Mouse (Mus musculus) neural tube, embryonic 13.5 days (tissue): ENCODE measurements around the gene Emilin2. TPM values are rescaled to one million over a fixed set of nuclear protein-coding genes. Genes with fewer than 3 reads are reported as not detected.

Experiments used
- ATAC-seq: fragments of 200-750 bp; cut with Nextera tagmentation; 2 replicates; pipeline ENCODE4 v1.8.0; 2017; ENCODE audit warnings: low read depth, mild to moderate bottlenecking, moderate TSS enrichment, moderate library complexity
- H3K27ac ChIP-seq: fragments of 300-500 bp; sonication (generic); replicated peaks from 2 replicates; pipeline ENCODE4 v1.5.1; 2015; ENCODE audit warnings: moderate library complexity, mild to moderate bottlenecking, inconsistent platforms
- H3K27me3 ChIP-seq: fragments of 300-500 bp; sonication (generic); 2 replicates; pipeline ENCODE4 v1.6.1; 2015; ENCODE audit warnings: mild to moderate bottlenecking, inconsistent platforms
- H3K36me3 ChIP-seq: fragments of 300-500 bp; sonication (generic); 2 replicates; pipeline ENCODE4 v1.6.1; 2015; ENCODE audit warnings: mild to moderate bottlenecking, inconsistent platforms
- H3K4me1 ChIP-seq: fragments of 300-500 bp; sonication (generic); replicated peaks from 2 replicates; pipeline ENCODE4 v1.6.1; 2015; ENCODE audit warnings: inconsistent platforms
- H3K4me2 ChIP-seq: fragments of 300-500 bp; sonication (generic); 2 replicates; pipeline ENCODE4 v1.6.1; 2015; ENCODE audit warnings: inconsistent platforms, mild to moderate bottlenecking, moderate library complexity
- H3K4me3 ChIP-seq: fragments of 300-500 bp; sonication (generic); 2 replicates; pipeline ENCODE4 v1.5.1; 2015; ENCODE audit warnings: mild to moderate bottlenecking, inconsistent platforms
- H3K9ac ChIP-seq: fragments of 300-500 bp; sonication (generic); 2 replicates; pipeline ENCODE4 v1.6.1; 2015; ENCODE audit warnings: moderate library complexity, mild to moderate bottlenecking, inconsistent platforms
- H3K9me3 ChIP-seq: fragments of 300-500 bp; sonication (generic); 2 replicates; pipeline ENCODE4 v1.6.1; 2016; ENCODE audit warnings: inconsistent platforms
- WGBS: fragments of 180-500 bp; shearing (Covaris S2); methylation state at CpG from one replicate; pipeline ENCODE4 v1.1.7; 2015; 5-methylcytosine and 5-hydroxymethylcytosine counted together
- polyA plus RNA-seq: library from polyadenylated mRNA; unstranded; fragments of >200 nt; fragmentation: Nextera tagmentation; extraction: Ambion mirVana; gene quantifications from 2 replicates; pipeline ENCODE4 v1.2.1, GENCODE M21; 2015

Gene Emilin2
- polyA plus RNA-seq, 1 experiment from 2014 or later: 2.0 TPM

DNA sequence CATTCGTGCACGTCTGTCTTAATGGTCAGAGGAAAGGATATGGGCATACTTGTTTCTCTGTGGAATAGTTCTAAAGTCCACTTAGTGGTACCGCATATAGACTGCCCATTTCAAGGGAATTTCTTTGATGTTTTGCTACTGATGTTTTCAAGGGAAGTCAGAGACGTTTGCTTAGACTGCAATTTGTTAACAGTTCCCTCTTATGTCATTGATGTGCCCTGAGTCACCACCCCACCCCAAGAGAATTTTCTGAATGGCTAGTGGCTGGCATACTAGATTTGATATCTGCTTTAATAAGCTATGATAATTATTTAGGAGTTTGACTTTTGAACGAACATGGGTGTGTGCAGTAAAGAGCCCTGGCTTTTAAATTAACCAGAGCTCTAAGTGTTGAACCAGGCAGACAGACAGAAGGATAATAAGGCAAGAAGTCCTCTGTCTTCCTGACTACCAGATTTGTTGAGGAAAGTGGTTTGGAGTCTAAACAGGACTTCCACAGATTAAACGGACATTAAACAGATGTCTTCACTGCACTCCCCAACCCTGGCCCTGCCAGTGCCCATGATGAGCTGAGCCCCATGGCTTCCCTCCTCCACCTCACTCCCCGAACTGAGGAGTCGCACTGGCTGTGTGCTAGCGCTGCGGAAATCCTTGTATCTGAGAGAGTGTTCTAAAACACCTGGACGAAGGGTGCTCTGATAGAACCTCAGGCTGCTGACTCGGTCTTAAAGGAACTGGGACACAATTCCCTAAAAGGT, 105.5 kb downstream of the Emilin2 start:
- Histone ChIP-seq H3K27me3 (no peaks in the 10 kb centered on the region), H3K9me3 (no peaks in the 10 kb centered on the region), H3K4me2 (no peak overlapping the region), H3K36me3 (no peaks in the 10 kb centered on the region), H3K9ac (no peak overlapping the region), H3K4me1 (peaks cover 6% of the 10 kb centered on the region), H3K4me3 (no peak overlapping the region), H3K27ac (no peak overlapping the region)
- no peak for ATAC-seq
- WGBS: 88% methylated on average over 12 of the region's 12 CpGs

GRCm38 (mm10) chr17:71204809-71205091, 107.0 kb downstream of the Emilin2 start:
- Histone ChIP-seq H3K27ac (no peak overlapping the region), H3K36me3 (no peaks in the 10 kb centered on the region), H3K9ac (no peak overlapping the region), H3K4me2 (no peak overlapping the region), H3K9me3 (no peaks in the 10 kb centered on the region), H3K27me3 (no peaks in the 10 kb centered on the region), H3K4me1 (peaks cover 6% of the 10 kb centered on the region), H3K4me3 (no peak overlapping the region)
- WGBS: 90% methylated on average over 6 of the region's 6 CpGs
- no peak for ATAC-seq

DNA sequence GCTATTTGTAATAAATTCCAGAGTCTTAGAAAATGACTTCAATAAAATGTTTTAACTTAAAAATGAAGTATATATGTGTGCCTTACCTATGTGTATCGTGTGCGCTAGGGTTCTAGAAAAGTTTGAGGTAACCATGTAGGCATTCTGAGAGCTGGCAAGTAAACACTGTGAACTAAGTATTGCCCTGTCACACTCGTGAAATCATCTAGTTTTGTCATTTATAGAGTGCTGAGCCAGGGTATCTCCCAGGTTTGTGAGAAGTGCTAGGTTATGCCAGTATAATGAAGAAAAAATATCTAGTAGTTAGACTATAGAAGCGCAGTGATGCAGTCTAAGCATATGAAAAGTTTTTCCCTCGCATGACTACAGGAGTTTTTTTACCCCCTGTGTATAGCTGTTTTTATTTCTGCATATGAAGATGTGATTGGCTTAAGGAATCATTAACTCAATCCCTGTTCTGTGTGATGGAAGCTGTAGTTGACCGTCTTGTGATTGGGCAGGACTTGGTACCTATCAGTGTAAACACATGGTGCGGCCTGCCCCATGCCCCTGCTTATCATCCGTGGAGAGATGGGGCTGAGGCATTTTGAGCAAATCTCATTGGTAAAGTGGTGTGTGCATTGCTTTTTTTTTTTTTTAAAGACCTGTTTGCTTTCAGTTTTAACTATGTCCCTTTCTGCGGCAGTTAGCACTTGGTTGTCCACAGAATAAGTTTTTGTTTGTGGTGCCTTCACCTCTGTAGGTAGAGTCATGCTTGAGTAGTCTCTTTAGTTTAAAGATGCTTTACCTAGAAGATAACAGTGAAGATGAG, 107.6 kb downstream of the Emilin2 start:
- Histone ChIP-seq H3K9ac (no peak overlapping the region), H3K27ac (no peak overlapping the region), H3K27me3 (no peaks in the 10 kb centered on the region), H3K4me2 (no peak overlapping the region), H3K4me1 (peaks cover 6% of the 10 kb centered on the region), H3K4me3 (no peak overlapping the region), H3K9me3 (no peaks in the 10 kb centered on the region), H3K36me3 (no peaks in the 10 kb centered on the region)
- ATAC-seq: no peak
- WGBS: 92% methylated on average over 9 of the region's 9 CpGs

Other genes with a start within 250 kb of the Emilin2 start
- gene Lpin2, start 129.4 kb downstream of the Emilin2 start, polyA plus RNA-seq: 36.1 and 40.8 TPM in 2 replicates
- 1.7 and 4.7 TPM in 2 replicates for gene Gm4707, start 147.9 kb upstream of the Emilin2 start, polyA plus RNA-seq
- gene Smchd1, start 163.4 kb upstream of the Emilin2 start, polyA plus RNA-seq: 34.5 and 46.3 TPM in 2 replicates
- gene Ndc80, start 214.9 kb upstream of the Emilin2 start, polyA plus RNA-seq: 8.1 and 12.1 TPM in 2 replicates
- gene Spdya, start 240.1 kb upstream of the Emilin2 start, polyA plus RNA-seq: 1.0 and 1.5 TPM in 2 replicates